Mouse (Mus musculus) lung, postnatal 0 days (tissue): ENCODE measurements around the gene Cd72.

Source experiments
- CTCF ChIP-seq: IDR thresholded peaks from 2 replicates; pipeline ENCODE4 v1.5.1; 2016; ENCODE audit warnings: antibody characterized with exemption, mild to moderate bottlenecking
- EP300 ChIP-seq: IDR thresholded peaks from 2 replicates; pipeline ENCODE4 v1.6.1; 2016; ENCODE audit warnings: antibody characterized with exemption, mild to moderate bottlenecking, control low read depth

DNA sequence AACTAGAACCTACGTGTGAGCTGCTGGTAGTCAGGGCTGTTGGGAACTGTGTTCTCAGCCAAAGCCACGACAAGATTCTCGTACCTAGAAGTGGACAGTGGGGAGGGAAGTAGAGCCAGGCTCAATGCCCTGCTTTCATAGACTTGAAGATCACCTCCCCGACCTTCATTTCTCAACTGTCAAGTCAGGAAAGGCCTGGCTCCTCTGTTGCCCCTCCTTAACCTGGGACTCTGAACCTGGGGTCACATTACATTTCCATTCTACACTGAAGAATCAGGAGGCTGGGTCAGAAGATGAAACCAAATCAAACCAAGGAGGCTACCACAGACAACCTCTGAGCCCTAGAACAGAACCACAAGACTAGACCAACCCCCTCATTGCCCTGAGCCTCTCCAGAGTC, 43.5 kb upstream of the Cd72 start:
- no peak for TF ChIP-seq CTCF
- TF ChIP-seq EP300, result no peak
